Mouse (Mus musculus) right cerebral cortex, adult 2 months (tissue): Measurements from ENCODE around the gene Tmco5b.

Experiments used
- DNase-seq, 2 experiments: peaks; one replicate each; pipeline ENCODE4 v3.0.0; 2021 to 2022; ENCODE audit warnings: low spot score in 2 of 2

Tmco5b gene

DNA sequence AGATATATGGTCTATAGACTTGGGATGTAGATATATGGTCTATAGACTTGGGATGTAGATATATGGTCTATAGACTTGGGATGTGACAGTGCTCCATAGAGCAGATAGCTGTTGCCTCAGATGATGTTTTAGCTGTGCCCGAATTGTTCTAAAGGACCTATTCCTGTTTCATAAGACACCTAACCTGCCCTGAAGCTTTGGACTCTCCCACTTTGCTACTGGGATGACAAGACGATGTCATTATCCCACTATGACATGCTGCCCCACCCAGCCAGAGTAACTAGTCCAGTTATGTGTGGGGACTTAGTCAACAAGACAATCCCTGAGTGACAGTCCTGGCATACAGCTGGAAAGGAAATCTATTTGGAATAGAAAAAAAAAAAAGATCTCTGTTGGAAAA lies at the start of gene Tmco5b:
Gene Tmco5b (plus strand): TSS at position 301 of the 400 bp plus-strand sequence.
- DNase-seq, result no peak

DNA sequence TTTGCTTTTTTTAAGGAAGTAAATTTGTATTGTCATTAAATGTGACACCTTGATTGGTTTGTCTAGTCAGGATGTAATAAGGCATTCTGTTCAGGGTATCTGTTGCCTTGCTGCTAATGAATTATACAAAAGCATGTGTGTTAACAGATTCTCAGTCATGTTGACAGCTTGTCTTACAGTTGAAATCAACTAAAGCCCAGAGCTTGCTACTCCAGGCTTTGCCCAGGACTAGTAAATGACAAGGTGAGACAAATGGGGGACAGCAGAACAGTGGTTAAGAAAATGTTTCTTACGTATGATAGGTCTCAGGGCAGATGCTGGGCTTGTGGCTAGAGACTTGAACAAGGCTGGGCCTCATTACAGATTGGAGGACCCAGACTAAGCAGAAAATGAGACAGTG lies 48.5 kb upstream of the Tmco5b start:
- no peak for DNase-seq

DNA sequence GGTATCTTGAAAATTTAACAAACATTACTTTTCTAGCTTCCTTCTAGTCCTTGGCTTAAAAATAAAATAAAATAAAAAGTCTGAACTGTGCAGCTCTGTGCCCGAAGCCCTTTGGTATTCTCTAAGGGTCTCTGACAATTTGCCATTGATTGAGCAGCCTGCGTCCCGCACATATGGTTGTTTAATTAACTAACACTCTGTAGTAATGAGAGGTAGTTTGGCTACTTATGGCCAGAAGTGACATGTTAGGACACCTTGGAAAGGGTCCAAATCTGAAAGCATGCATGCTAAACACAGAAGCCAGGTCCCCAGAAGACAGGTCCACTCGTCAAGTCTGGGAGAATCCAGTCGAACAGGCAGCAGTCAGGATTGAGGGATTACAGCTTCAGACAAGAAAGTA lies 46.7 kb upstream of the Tmco5b start:
- DNase-seq, result no peak

DNA sequence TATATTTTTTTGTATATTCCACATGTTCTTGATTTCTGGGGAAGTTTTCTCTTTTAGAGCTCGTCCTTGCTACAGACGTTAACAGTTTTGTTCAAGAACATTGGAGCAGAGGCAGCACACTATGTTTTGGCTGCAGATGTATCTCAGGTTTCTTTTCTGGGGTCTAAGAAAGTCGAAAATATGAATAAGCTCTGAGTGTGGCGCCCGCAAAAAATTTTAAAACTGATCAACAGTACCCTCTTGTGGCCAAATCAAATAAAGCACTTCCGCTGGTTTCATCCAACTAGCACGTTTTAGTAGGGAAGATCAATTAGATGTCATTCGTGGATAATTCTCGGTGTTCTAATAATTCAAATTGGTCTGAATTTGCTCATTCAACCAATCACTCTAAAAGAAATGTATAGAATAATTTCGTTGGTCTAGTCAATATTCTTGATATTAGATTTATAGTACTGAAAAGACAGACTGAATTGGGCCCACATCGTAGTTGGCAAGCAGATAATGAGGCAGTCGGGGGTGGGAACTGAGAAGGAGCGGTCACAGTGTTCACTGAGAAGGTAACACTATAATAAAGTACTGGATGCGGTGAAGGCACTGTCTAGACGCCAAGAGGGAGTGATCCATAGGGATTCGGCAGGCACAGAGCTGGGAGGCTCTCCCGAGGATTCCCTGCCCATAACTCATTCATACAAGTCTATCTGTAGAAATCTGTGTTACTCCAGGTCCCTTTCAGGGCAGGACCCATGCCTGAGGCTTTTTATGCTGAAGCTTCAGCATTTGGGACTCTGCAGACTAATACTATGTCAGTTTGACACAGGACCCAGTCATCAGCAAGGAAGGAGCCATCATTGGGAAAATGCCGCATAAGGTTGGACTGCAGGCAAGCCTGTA lies 17.1 kb downstream of the Tmco5b start:
- DNase-seq, result peak; percentile 57 to 77

GRCm38 (mm10) chr2:113303240-113303538 lies 17.7 kb downstream of the Tmco5b start:
- DNase-seq, result no peak

- DNase-seq, result peak; percentile 87 to 92
These were observed 19.8 kb downstream of the Tmco5b start for GRCm38 (mm10) chr2:113305339-113305738.

DNA sequence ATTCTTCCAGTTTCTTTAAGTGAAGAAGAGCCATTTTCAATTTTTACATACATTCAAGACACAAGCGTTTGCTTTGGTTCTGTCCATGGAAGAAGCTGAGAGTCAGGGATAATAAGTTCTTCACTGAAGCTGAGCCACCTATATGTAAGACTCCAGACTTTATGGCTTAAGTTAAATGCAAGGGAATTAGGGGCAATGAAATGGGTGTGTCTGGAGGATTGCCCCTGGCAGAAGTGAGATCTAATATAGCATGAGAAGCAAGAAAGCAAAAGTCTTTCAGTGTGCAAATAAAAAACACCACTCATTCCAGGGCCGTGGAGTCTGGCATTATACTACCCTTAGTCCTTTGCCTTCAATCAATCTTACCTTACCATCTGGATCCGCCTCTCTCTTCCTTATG lies 25.7 kb downstream of the Tmco5b start:
- no peak for DNase-seq

DNA sequence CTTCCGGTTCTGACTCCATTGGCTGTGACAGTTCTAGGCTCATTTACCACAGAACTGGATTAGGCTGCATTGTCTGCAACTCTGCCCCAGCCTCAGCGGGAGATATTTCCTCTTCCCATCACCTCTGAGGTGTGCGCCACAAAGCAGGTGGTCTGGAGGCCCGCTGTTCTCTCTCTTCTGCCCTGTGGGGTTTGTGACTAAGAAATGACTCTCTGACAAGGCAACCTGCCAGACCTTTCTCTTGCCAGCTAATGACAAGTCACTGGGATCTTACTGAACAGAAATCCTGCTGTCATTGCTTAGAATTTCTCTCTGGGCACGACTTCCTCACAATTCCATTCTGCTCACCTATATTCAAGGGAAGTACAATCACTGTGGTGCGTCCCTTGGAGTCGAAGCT lies 37.5 kb downstream of the Tmco5b start:
- peak in 1 of 2 experiments; percentile 14 for DNase-seq

- DNase-seq, result no peak
These were observed 48.4 kb downstream of the Tmco5b start for GRCm38 (mm10) chr2:113333799-113334541.

DNA sequence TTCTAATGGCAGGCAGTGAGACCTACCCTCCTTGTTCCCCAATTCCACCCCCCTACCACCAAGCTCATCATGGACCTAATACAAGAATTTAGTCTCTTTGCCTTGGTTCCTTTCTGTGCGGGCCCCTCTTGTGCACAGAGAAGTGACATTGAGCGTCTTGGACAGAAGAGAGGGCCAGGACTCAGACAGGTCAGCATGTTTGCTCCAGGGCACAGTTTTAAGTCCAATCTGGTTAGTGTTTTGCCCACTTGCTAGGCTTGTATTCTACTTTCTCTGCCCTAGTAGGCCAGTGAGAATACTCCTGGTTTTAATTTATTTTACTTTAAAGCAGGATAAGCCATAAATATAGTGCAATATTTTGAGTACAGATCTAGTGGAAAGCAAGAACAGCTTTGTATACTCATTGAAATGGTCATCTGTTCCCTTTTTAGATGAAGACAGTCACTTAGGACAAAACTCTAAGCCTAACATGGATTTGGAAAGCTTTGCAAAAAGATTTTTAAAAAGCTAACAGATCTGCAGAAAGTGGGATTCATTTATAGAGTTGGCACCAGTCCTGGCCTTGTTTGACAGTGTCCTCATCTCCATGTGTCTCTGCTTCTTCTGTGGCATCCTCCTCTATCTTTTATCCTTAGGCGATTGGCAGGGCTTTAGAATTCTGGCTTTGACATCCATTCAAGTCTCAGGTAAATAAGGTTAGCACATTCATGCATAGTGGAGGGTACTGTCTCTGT lies 50.2 kb downstream of the Tmco5b start:
- DNase-seq, result peak; percentile 32 to 41

- DNase-seq, result no peak
These were observed 59.0 kb downstream of the Tmco5b start for GRCm38 (mm10) chr2:113344536-113344935.
